Mouse (Mus musculus) activated CD4-positive, CD25-positive, alpha-beta regulatory T cell, adult 4 months (primary cell): ENCODE data around the gene Inpp4a. TPM values are rescaled to one million over a fixed set of nuclear protein-coding genes. Genes with fewer than 3 reads are reported as not detected.

ENCODE experiments used
- ATAC-seq: one replicate; pipeline ENCODE4 v1.8.0; 2017
- polyA plus RNA-seq, 2 experiments: library from polyadenylated mRNA; unstranded; fragments of 100-300 nt; shearing (Covaris generic); gene quantifications; one replicate each; pipeline ENCODE4 v1.2.1; 2017

The Inpp4a gene
- polyA plus RNA-seq, 2 experiments from 2014 or later: 58.0 to 60.7 TPM

- no peak for ATAC-seq
Observed at GRCm38 (mm10) chr1:37323208-37323607, 23.5 kb downstream of the Inpp4a start.

DNA sequence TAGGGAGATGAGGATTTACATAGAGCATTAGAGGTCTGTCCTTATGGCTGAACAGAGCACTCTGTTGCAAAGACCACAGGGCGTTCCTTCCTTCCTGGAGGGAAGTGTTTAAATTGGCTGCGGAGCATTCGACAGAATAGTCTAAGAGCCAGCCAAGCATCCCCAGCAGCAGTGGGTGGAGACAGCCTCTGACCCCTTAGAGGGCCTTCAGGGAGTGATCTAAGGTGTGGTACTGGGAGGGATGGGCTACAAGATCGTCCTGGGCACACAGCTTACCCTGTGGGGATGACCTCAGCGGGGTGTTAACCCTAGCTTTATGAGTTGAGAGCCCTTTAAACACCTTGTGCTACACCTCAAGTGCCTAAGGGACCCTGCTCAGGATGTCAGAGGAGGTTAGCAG is 24.9 kb downstream of the Inpp4a start:
- no peak for ATAC-seq

- no peak for ATAC-seq
Observed at GRCm38 (mm10) chr1:37327311-37327710, 27.6 kb downstream of the Inpp4a start.

DNA sequence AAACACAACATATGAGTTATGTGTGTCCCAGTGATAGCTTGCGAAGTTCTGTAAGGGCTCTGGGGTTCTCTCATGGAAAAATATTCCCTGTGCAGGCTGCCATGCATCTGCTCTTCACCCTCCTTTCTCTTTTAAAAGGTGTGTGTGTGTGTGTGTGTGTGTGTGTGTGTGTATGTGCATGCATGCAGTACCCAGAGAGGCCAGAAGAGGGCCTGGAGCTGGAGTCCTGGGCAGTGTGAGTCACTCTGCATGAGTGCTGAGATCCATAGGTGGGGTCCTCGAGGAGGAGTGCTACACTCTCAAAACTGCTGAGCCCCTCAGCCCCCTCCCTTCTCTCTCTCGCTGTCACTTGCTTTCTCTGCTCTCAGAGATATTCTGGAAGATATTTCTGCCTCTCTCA is 29.5 kb downstream of the Inpp4a start:
- ATAC-seq: no peak

- ATAC-seq: no peak
Observed at GRCm38 (mm10) chr1:37329831-37330230, 30.2 kb downstream of the Inpp4a start.

DNA sequence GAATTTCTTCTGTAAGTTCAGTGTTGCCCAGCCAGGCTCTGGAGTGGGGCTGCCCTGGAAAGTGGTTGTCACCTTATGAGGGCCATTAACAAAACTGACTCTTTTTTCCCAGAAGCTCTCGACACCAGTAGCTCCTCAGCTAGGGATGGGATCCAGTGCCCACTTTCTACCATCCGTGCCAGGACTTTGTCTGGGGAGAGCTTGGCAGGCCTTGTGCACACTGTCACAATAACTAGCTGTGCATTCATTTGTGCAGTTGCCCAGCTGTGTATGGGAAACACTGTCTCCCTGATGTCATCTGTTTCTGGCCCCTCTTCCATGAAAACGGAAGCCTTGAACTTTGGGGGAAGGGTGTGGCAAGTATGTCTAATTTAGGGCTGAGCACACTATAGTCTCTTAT is 33.1 kb downstream of the Inpp4a start:
- ATAC-seq: no peak

DNA sequence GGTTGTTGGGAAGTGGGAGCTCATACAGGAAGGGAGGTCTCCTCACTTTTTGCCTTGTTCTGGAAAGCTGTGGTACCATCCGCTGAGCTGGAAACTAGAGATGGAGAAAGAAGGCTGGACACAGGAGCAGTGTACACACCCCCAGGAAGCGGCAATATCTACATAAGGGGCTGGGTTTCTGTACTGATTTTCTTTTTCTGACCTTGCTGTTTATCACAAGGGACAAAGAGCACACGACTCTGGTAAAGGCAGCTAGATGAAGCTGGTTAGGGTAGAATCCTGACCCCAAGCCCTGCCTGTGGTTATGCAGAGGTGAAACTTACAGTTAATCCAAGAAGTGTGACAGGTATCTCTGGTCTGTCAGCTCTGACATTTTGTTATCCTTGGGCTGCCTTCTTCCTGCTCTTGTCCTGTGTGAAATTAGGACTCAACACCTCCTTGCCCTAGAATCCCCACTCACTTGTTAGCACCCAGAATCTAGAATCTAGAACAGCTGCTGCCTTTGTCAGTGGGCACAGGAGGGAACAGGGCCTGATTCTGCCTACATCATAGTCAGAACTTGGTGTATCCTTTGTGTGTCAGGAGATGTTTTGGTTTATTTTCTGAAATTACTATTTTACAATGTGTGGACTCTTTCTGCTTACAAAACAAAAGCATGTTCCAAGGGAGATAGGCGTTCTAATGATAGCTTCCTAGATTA is 34.2 kb downstream of the Inpp4a start:
- no peak for ATAC-seq

DNA sequence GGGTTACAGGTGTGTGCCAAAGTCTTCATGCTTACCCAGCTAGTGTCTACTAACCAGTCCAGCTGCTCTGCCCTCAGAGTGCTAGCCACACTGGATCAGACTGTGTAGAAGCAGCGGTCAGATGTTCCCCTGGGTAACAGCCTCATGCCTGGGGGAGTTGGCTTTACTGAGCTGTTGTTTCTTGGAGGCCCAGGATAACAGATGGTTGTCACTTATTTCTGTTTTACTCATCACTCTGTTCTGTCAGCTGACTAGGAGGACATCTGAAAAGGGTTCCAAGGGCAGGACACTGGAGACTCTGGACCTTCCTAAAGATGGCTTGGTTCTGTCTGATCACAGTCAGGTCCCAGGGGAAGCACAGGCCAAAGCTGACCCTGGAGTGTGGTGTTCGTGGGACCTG is 36.4 kb downstream of the Inpp4a start:
- no peak for ATAC-seq

DNA sequence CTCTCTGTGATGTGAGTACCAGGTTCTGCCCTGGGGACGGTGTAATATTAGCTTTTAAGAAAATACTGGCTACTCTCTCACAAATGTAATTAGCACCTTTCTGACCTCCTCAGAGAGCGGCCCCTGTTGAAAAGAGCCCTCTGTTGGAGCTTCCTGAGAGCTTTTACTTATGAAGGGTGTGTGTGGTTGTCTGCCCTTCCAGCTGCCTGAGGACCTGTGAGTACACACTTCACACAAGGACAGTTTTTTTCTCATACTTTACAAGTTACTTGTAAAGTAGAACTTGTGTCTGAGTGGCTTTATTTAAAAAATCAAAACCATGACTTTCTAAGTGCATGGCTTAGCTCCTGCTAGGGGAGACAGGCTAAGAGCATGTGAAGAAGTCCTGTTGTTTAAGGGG is 37.1 kb downstream of the Inpp4a start:
- no peak for ATAC-seq

- ATAC-seq: no peak
Observed at GRCm38 (mm10) chr1:37337273-37337672, 37.6 kb downstream of the Inpp4a start.

- ATAC-seq: no peak
Observed at GRCm38 (mm10) chr1:37339144-37339543, 39.5 kb downstream of the Inpp4a start.

- ATAC-seq: no peak
Observed at GRCm38 (mm10) chr1:37341347-37341746, 41.7 kb downstream of the Inpp4a start.

DNA sequence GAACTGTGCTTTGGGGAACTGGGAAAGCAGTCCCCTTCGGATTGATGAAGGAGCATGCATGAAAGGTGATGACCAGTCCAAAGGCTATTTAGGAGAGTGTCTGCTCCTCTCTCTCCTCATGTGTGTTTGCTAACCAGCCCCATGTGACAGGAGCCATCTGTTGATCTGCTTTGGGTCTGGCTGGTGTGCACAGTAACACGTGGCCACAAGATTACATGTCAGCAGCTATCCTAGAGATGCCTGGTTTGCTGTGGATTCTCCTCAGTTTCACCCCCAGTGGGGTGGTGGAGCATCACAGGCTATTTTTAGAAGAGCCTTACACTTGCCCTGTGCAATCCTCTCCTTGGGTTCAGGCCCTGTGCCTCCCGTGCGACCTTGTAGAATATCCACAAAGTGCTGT is 42.2 kb downstream of the Inpp4a start:
- no peak for ATAC-seq

- ATAC-seq: no peak
Observed at GRCm38 (mm10) chr1:37342524-37342923, 42.9 kb downstream of the Inpp4a start.

GRCm38 (mm10) chr1:37343265-37343664 is 43.6 kb downstream of the Inpp4a start:
- no peak for ATAC-seq

GRCm38 (mm10) chr1:37344223-37344916 is 44.7 kb downstream of the Inpp4a start:
- ATAC-seq: no peak

DNA sequence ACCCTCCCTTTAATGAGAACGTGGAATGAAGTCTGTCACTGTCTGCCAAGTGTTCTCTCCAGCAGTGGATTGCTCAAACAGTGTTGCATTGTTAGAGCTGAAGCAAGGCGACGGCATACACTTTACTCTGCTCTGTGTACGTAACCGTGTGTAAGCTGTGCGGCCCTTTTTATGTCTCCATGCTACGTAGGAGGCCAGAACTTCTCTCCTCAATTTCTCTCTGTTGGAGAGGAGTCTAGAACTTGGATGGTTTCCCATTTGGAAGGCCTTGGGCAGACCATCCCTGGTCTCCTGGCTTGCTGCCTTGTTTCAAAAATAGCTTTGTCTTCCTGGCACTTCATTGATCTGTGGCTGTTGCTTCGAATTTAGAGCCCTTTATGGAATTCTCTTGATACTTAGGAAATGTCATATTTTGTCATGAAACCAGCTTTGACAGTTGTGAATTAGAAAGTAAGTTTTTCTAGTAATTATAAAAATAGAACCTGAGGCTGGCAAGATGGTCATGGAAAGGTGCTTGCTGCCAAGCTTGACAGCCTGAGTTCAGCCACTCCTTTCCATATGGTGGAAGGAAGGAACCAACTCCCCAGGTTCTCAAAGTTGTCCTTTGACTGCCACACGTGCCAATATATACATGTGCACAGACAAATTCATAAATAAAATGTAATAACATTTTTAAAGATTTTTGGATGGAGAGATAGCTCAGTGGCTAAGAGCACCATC is 47.9 kb downstream of the Inpp4a start:
- ATAC-seq: no peak

GRCm38 (mm10) chr1:37350886-37351651 is 51.4 kb downstream of the Inpp4a start:
- no peak for ATAC-seq

DNA sequence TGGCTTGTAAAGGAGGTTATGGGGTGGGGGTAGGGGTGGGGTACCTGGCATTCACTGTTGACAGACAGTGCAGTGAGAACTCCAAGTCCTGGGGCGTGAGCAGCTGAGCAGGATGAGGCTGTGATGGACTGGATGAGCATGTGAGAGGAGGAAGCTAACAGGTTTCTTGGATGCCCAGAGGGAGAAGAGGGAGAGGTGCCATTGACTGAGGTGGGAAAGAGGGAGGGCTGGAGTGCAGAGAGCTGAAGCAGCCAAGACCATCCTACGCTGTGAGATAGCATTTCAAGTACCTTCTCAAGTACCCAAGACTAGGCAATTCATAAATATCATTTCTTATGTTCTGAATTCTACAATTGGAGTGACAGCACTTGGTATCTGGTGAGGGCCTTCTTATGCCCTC is 52.3 kb downstream of the Inpp4a start:
- ATAC-seq: no peak

GRCm38 (mm10) chr1:37353456-37353855 is 53.8 kb downstream of the Inpp4a start:
- no peak for ATAC-seq

DNA sequence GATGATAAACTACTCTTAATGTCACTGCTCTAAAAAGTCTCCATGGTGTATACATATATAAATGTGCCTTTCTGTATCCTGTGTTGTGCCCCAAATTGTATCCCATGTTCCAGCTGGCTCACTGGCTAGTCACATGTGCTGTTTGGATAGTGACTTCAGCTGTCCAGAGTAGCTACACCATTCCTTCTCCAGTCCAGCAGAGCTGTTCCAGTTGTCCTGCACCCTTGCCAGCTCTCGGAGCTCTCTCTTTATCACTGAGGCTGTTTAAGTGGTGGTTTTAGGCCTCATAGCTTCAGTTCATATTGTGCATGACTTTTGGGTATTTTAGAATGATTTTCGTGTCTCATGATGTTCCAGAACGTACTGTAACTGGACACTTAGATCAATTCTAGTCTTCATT is 55.8 kb downstream of the Inpp4a start:
- no peak for ATAC-seq

DNA sequence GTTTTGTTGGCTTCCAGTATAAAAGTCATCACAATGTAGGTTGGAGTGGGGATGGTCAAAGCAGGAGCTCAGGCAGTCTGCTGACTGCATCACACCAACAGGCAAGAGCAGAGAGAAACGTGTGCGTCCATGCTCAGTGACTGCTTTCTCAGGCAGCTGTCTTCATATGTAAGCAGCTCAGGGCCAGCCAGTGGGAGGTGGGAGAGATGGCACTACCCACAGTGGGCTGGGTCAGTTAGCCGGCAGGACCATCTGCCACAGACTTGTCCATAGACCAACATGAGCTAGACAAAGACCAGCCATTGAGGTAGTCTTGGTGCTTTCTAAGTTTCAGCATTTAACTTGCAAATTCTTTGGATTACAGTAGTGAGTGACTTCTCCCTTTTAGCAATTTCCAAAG is 56.6 kb downstream of the Inpp4a start:
- ATAC-seq: no peak

DNA sequence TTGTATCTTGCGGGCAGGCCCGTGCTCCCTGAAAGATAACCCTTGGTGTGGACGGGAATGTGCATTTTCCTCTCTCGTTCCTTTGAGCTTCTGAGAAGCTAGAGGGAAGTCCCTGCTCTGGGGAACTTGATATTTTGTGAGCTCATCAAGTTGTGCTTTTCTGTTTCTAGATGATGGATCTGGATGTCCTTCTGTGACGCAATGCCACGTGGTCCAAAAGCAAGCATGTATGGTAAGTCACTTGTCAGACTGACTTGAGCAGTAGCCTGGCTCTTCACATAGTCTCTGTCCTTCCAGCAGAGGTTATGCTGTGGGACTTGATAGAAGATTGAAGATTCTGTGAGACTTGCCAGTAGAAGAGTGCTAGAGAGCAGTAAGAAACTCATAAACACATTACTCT is 57.5 kb downstream of the Inpp4a start:
- no peak for ATAC-seq
